Mouse (Mus musculus) hindbrain, embryonic 14.5 days (tissue): ENCODE data around the gene Plod2. TPM values are rescaled to one million over a fixed set of nuclear protein-coding genes. Genes with fewer than 3 reads are reported as not detected.

Experiments
- ATAC-seq: fragments of 200-750 bp; cut with Nextera tagmentation; 2 replicates; pipeline ENCODE4 v1.8.0; 2017; ENCODE audit warnings: moderate number of reproducible peaks, mild to moderate bottlenecking, moderate TSS enrichment, moderate library complexity; ENCODE audit not compliant: low FRiP score
- DNase-seq: peaks from one replicate; pipeline ENCODE4 v3.0.0-alpha.2; 2015; ENCODE audit warnings: low spot score
- H3K27ac ChIP-seq: fragments of 300-500 bp; sonication (generic); 2 replicates; pipeline ENCODE4 v1.5.1; 2014; ENCODE audit warnings: mild to moderate bottlenecking, moderate library complexity
- H3K27me3 ChIP-seq: fragments of 300-500 bp; sonication (generic); 2 replicates; pipeline ENCODE4 v1.6.1; 2014; ENCODE audit warnings: mild to moderate bottlenecking, low read length, mixed read lengths; ENCODE audit not compliant: control insufficient read depth, insufficient read depth
- H3K36me3 ChIP-seq: fragments of 300-500 bp; sonication (generic); replicated peaks from 2 replicates; pipeline ENCODE4 v1.6.1; 2014; ENCODE audit not compliant: control insufficient read depth, insufficient read depth
- H3K4me1 ChIP-seq: fragments of 300-500 bp; sonication (generic); replicated peaks from 2 replicates; pipeline ENCODE4 v1.6.1; 2014; ENCODE audit warnings: antibody characterized with exemption, low read length, mixed read lengths; ENCODE audit not compliant: control insufficient read depth, insufficient read depth
- H3K4me2 ChIP-seq: fragments of 300-500 bp; sonication (generic); replicated peaks from 2 replicates; pipeline ENCODE4 v1.6.1; 2014; ENCODE audit warnings: mild to moderate bottlenecking, moderate library complexity
- H3K4me3 ChIP-seq: fragments of 300-500 bp; sonication (generic); replicated peaks from 2 replicates; pipeline ENCODE4 v1.5.1; 2014; ENCODE audit warnings: mild to moderate bottlenecking, low read length
- H3K9ac ChIP-seq: fragments of 300-500 bp; sonication (generic); 2 replicates; pipeline ENCODE4 v1.6.1; 2014
- H3K9me3 ChIP-seq: fragments of 300-500 bp; sonication (generic); 2 replicates; pipeline ENCODE4 v1.6.1; 2016; ENCODE audit warnings: low read length; ENCODE audit not compliant: control insufficient read depth
- WGBS: fragments of 180-500 bp; shearing (Covaris S2); extraction: QIAGEN DNeasy Blood & Tissue Kit; methylation state at CpG from one replicate; pipeline ENCODE4 v1.1.7; 2014; 5-methylcytosine and 5-hydroxymethylcytosine counted together
- polyA plus RNA-seq: library from polyadenylated mRNA; unstranded; fragments of >200 nt; fragmentation: Nextera tagmentation; extraction: Ambion mirVana; gene quantifications from 2 replicates; pipeline ENCODE4 v1.2.1, GENCODE M21; 2014

Plod2 gene
- polyA plus RNA-seq, 1 experiment from 2014 or later = 14.9 TPM

GRCm38 (mm10) chr9:92589021-92589420, 47.0 kb downstream of the Plod2 start:
- H3K36me3 ChIP-seq = peaks cover 20% of the 10 kb centered on the region; the same call in 1 of the 2 replicates
- no peak for ATAC-seq

GRCm38 (mm10) chr9:92591482-92591881, 49.5 kb downstream of the Plod2 start:
- Histone ChIP-seq H3K9me3 (no peaks in the 10 kb centered on the region), H3K4me1 (no peaks in the 10 kb centered on the region), H3K27ac (peak overlapping the region; percentile 9; the same call in 1 of the 2 replicates), H3K4me3 (no peak overlapping the region), H3K4me2 (no peak overlapping the region), H3K36me3 (peaks cover 20% of the 10 kb centered on the region; the same call in 1 of the 2 replicates), H3K27me3 (no peaks in the 10 kb centered on the region), H3K9ac (no peak overlapping the region)
- 59% methylated on average over 5 of the region's 5 CpGs for WGBS
- peak; percentile 48; the same call in 1 of the 2 replicates for ATAC-seq
- DNase-seq = no peak

More at GRCm38 (mm10) chr9:92589021-92589420, 47.0 kb downstream of the Plod2 start:
- Histone ChIP-seq H3K9ac (no peak overlapping the region), H3K9me3 (no peaks in the 10 kb centered on the region), H3K4me1 (no peaks in the 10 kb centered on the region), H3K27ac (no peak overlapping the region), H3K27me3 (no peaks in the 10 kb centered on the region), H3K4me2 (no peak overlapping the region), H3K4me3 (no peak overlapping the region)
- WGBS = 92% methylated on average over 5 of the region's 5 CpGs
- no peak for DNase-seq

- WGBS = 92% methylated on average over 8 of the region's 8 CpGs
- no peak overlapping the region for H3K4me2 ChIP-seq
Observed at GRCm38 (mm10) chr9:92592757-92593156, 50.7 kb downstream of the Plod2 start.

GRCm38 (mm10) chr9:92594491-92594890, 52.5 kb downstream of the Plod2 start:
- H3K9ac ChIP-seq = no peak overlapping the region
- no peak overlapping the region for H3K27ac ChIP-seq
- no peaks in the 10 kb centered on the region for H3K9me3 ChIP-seq
- no peak for ATAC-seq
- no peak overlapping the region for H3K4me2 ChIP-seq
- H3K4me3 ChIP-seq = no peak overlapping the region
- H3K27me3 ChIP-seq = no peaks in the 10 kb centered on the region
- WGBS = 79% methylated on average over 6 of the region's 6 CpGs
- no peak for DNase-seq
- no peaks in the 10 kb centered on the region for H3K4me1 ChIP-seq
- H3K36me3 ChIP-seq = no peaks in the 10 kb centered on the region; the same call in 1 of the 2 replicates

More at GRCm38 (mm10) chr9:92592757-92593156, 50.7 kb downstream of the Plod2 start:
- H3K27me3 ChIP-seq = no peaks in the 10 kb centered on the region
- H3K4me1 ChIP-seq = no peaks in the 10 kb centered on the region
- no peaks in the 10 kb centered on the region for H3K9me3 ChIP-seq
- ATAC-seq = no peak
- no peak overlapping the region for H3K27ac ChIP-seq
- H3K4me3 ChIP-seq = no peak overlapping the region
- H3K36me3 ChIP-seq = peaks cover 12% of the 10 kb centered on the region
- DNase-seq = no peak
- no peak overlapping the region for H3K9ac ChIP-seq

GRCm38 (mm10) chr9:92595296-92595695, 53.3 kb downstream of the Plod2 start:
- Histone ChIP-seq H3K36me3 (no peaks in the 10 kb centered on the region; the same call in 1 of the 2 replicates), H3K27ac (no peak overlapping the region), H3K4me3 (no peak overlapping the region), H3K9ac (no peak overlapping the region), H3K4me2 (no peak overlapping the region), H3K4me1 (no peaks in the 10 kb centered on the region), H3K27me3 (no peaks in the 10 kb centered on the region), H3K9me3 (no peaks in the 10 kb centered on the region)
- DNase-seq = no peak
- 95% methylated on average over 4 of the region's 4 CpGs for WGBS
- ATAC-seq = no peak

GRCm38 (mm10) chr9:92596916-92597547, 55.0 kb downstream of the Plod2 start:
- Histone ChIP-seq H3K9me3 (no peaks in the 10 kb centered on the region), H3K9ac (no peak overlapping the region), H3K4me1 (no peaks in the 10 kb centered on the region), H3K36me3 (no peaks in the 10 kb centered on the region; the same call in 1 of the 2 replicates), H3K4me2 (no peak overlapping the region), H3K27me3 (no peaks in the 10 kb centered on the region), H3K27ac (no peak overlapping the region), H3K4me3 (no peak overlapping the region)
- ATAC-seq (no peak), DNase-seq (no peak)
- WGBS = 89% methylated on average over 9 of the region's 9 CpGs

- Histone ChIP-seq H3K9ac (no peak overlapping the region), H3K36me3 (no peaks in the 10 kb centered on the region; the same call in 1 of the 2 replicates), H3K4me3 (no peak overlapping the region), H3K4me1 (no peaks in the 10 kb centered on the region), H3K27ac (no peak overlapping the region), H3K4me2 (no peak overlapping the region), H3K9me3 (no peaks in the 10 kb centered on the region), H3K27me3 (no peaks in the 10 kb centered on the region)
- WGBS = 70% methylated on average over 11 of the region's 11 CpGs
- no peak for DNase-seq
- ATAC-seq = no peak
Observed at GRCm38 (mm10) chr9:92597776-92598175, 55.8 kb downstream of the Plod2 start.

- Histone ChIP-seq H3K27ac (no peak overlapping the region), H3K27me3 (no peaks in the 10 kb centered on the region), H3K4me3 (no peak overlapping the region), H3K9ac (no peak overlapping the region), H3K4me1 (no peaks in the 10 kb centered on the region), H3K9me3 (no peaks in the 10 kb centered on the region), H3K36me3 (no peaks in the 10 kb centered on the region; the same call in 1 of the 2 replicates), H3K4me2 (no peak overlapping the region)
- no peak for DNase-seq
- no peak for ATAC-seq
- 90% methylated on average over 15 of the region's 15 CpGs for WGBS
Observed at GRCm38 (mm10) chr9:92599940-92600538, 58.0 kb downstream of the Plod2 start.

GRCm38 (mm10) chr9:92601551-92601950, 59.5 kb downstream of the Plod2 start:
- ATAC-seq = no peak
- Histone ChIP-seq H3K27ac (no peak overlapping the region), H3K9me3 (no peaks in the 10 kb centered on the region), H3K9ac (no peak overlapping the region), H3K4me1 (no peaks in the 10 kb centered on the region), H3K4me3 (no peak overlapping the region), H3K36me3 (no peaks in the 10 kb centered on the region; the same call in 1 of the 2 replicates), H3K27me3 (no peaks in the 10 kb centered on the region), H3K4me2 (no peak overlapping the region)
- no peak for DNase-seq
- WGBS = 67% methylated on average over 5 of the region's 5 CpGs
